Mouse (Mus musculus): Measurements from ENCODE around the gene Rpgrip1l. TPM values are rescaled to one million over a fixed set of nuclear protein-coding genes. Genes with fewer than 3 reads are reported as not detected.

The Rpgrip1l gene
- 1.7 TPM for polyA plus RNA-seq (2017; shearing (Covaris generic))

DNA sequence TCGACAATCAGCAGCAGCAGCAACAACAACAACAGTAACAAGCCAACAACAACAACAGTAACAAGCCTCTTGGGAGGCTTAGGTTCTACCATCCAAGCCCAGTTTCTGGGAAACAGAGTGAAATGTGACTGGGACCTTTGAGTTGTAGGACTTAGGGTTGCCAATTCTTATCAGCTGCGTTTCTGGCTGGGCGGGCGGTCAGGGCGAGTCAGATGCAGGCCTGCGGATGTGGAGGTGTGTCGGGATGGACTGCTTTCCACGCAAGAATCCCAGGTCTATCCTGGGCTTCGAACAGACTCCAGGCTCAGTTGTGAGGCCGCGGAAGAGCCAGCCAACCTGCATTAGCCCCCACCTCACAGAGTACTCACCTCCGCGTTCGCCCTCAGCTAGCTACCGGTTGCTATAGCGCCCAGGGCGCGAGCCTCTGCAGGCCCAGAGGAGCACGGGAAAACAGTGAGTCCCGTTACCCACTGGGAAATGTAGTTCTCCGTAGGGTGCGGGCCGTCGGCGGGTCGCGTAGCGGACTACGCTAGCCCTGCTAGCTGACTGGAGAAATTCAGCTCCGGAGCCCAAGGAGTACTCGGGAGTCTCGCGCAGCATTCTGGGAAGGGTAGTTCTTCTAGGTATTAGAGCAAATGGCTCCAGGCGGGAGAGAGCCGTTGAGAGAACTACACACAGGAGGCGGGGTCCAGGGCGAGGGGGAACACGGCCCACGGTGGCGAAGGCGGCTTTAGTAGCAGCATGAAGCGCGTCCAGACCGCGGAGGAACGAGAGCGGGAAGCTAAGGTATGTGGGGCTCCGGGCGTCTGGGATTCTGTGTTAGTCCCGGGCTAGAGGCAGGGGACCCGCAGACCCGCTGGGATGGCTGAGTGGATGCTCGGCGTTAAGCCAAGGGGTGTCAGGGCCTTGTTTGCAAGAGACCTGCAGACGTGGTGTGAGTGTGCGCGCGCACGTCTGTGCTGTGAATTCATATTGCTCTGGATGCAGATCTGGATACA, at the start of gene Rpgrip1l, which contains the start of gene Fto:
Rpgrip1l (minus strand) TSS at position 428 of the 998 bp plus-strand sequence.
Fto (plus strand) TSS at position 691 of the 998 bp plus-strand sequence.

DNA sequence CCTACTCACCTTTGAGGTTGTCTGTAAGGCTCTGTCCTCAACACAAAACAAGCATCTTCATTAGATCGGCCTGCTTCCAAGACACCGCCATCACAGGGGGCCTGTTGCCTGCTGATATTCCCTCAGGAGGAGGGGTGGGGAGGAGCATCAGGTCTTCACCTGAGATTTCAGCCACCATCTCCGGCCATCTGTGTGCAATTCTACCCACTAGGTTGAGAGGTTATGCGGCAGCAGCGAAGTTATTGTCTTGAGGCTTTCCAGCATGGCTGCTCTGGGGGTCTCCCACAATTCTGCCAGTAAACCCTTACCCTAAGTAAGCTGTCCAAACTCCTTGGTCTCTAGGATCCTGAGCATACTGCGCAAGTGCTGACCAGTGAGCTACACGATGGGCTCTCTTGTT, 113.2 kb downstream of the Rpgrip1l start, which contains the start of gene Aktip:
Aktip (minus strand) TSS at position 101 of the 400 bp plus-strand sequence.

Other genes with a start within 250 kb of the Rpgrip1l start
- 84.2 TPM for gene Rbl2, start 243.2 kb downstream of the Rpgrip1l start, polyA plus RNA-seq (2017; shearing (Covaris generic))
- 22.2 TPM for gene Aktip, start 113.3 kb downstream of the Rpgrip1l start, polyA plus RNA-seq (2017; shearing (Covaris generic))
- gene Fto, start 263 bp upstream of the Rpgrip1l start, polyA plus RNA-seq (2017; shearing (Covaris generic)), result 71.7 TPM